Mouse (Mus musculus): ENCODE measurements around the gene 4930447F04Rik. TPM values are rescaled to one million over a fixed set of nuclear protein-coding genes. Genes with fewer than 3 reads are reported as not detected.

The 4930447F04Rik gene
- not detected for polyA plus RNA-seq (2014; fragmentation: Illumina TruSeq; extraction: RNeasy Lipid Tissue Mini Kit (QIAGEN cat#74804); ENCODE audit: low read depth, low replicate concordance)

DNA sequence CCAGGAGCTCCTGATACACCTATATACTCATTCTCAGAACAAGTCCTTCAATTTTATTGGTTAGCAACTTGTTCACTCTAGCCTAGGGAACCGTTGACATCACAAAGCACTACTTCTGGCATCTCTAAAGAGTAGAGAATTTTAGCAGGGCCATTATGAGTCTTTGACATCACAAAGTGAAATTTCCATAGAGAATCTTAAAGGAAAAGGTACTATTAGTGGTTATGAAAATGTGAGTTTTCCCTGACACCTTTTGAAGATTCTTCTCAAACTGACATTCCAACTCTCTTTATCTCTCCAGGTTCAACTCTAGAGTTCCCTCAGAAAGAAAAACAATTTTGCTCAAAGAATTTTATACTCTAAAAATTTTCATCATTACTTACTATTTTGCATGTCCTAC, at the start of gene 4930447F04Rik:
Gene 4930447F04Rik (minus strand): TSS at position 101 of the 400 bp plus-strand sequence.

Data from heart, adult 10 weeks (tissue).